Mouse (Mus musculus): ENCODE results near the gene Il1rapl1.
A peak's percentile ranks its signal among the peaks of the same experiment; 100 is the strongest.

Gene Il1rapl1

GRCm38 (mm10) chrX:87600914-87601313 lies 514.5 kb downstream of the Il1rapl1 start:
- DNase-seq (ENCODE audit: low spot score) = peak; percentile 11

GRCm38 (mm10) chrX:87507997-87508396 lies 607.4 kb downstream of the Il1rapl1 start:
- no peak for DNase-seq (ENCODE audit: low spot score)

- no peak for DNase-seq (ENCODE audit: low spot score)
These were observed 612.8 kb downstream of the Il1rapl1 start for GRCm38 (mm10) chrX:87502604-87503003.

- no peak for DNase-seq (ENCODE audit: low spot score)
These were observed 632.0 kb downstream of the Il1rapl1 start for GRCm38 (mm10) chrX:87483416-87483815.

- peak; percentile 97 for DNase-seq (ENCODE audit: low spot score)
These were observed 877.3 kb downstream of the Il1rapl1 start for GRCm38 (mm10) chrX:87238191-87238590.

GRCm38 (mm10) chrX:87225280-87225679 lies 890.2 kb downstream of the Il1rapl1 start:
- no peak for DNase-seq (ENCODE audit: low spot score)

GRCm38 (mm10) chrX:87002296-87002695 lies 1113.1 kb downstream of the Il1rapl1 start:
- DNase-seq (ENCODE audit: low spot score) = no peak

- no peak for DNase-seq (ENCODE audit: low spot score)
These were observed 1160.3 kb downstream of the Il1rapl1 start for GRCm38 (mm10) chrX:86955126-86955525.

- DNase-seq (ENCODE audit: low spot score) = no peak
These were observed 1160.8 kb downstream of the Il1rapl1 start for GRCm38 (mm10) chrX:86954614-86955013.

GRCm38 (mm10) chrX:86950940-86951339 lies 1164.5 kb downstream of the Il1rapl1 start:
- no peak for DNase-seq (ENCODE audit: low spot score)

GRCm38 (mm10) chrX:86949112-86949511 lies 1166.3 kb downstream of the Il1rapl1 start:
- no peak for DNase-seq (ENCODE audit: low spot score)

GRCm38 (mm10) chrX:86854835-86855234 lies 1260.6 kb downstream of the Il1rapl1 start:
- DNase-seq (ENCODE audit: low spot score) = no peak

GRCm38 (mm10) chrX:86808218-86808617 lies 1307.2 kb downstream of the Il1rapl1 start:
- DNase-seq (ENCODE audit: low spot score) = no peak

- DNase-seq (ENCODE audit: low spot score) = no peak
These were observed 1312.7 kb downstream of the Il1rapl1 start for GRCm38 (mm10) chrX:86802725-86803124.

GRCm38 (mm10) chrX:86728803-86729202 lies 1386.6 kb downstream of the Il1rapl1 start:
- DNase-seq (ENCODE audit: low spot score) = no peak
